Mouse (Mus musculus): ENCODE results near the gene Pcbd2. TPM values are rescaled to one million over a fixed set of nuclear protein-coding genes. Genes with fewer than 3 reads are reported as not detected.
A peak's percentile ranks its signal among the peaks of the same experiment; 100 is the strongest.

The Pcbd2 gene
- total RNA-seq, 2 experiments from 2014 or later, result 45.2 to 49.6 TPM

- no peak for DNase-seq
- intact Hi-C loops (cut with DNase I), result no loop called here
These were observed 97.2 kb downstream of the Pcbd2 start for GRCm38 (mm10) chr13:55824151-55824945.

GRCm38 (mm10) chr13:55825245-55825681 is 98.1 kb downstream of the Pcbd2 start:
- intact Hi-C loops (cut with DNase I), result no loop called here
- DNase-seq, result peak in 1 of 2 experiments; percentile 18

- intact Hi-C loops (cut with DNase I), result no loop called here
- peak; percentile 23 to 42 for DNase-seq
These were observed 99.0 kb downstream of the Pcbd2 start for GRCm38 (mm10) chr13:55826008-55826671.

Other genes starting within 250 kb of the Pcbd2 start
- 1 to 10 TPM; 9.4 to 9.6 TPM for gene Dbn1, start 239.3 kb upstream of the Pcbd2 start, total RNA-seq (2021)
- gene Pdlim7, start 213.7 kb upstream of the Pcbd2 start, total RNA-seq (2021), result 10 to 100 TPM; 49.3 to 49.9 TPM
- 1 to 10 TPM; 2.2 to 2.7 TPM for gene Dok3, start 198.1 kb upstream of the Pcbd2 start, total RNA-seq (2021)
- 10 to 100 TPM; 14.4 to 14.7 TPM for gene Ddx41, start 190.7 kb upstream of the Pcbd2 start, total RNA-seq (2021)
- 10 to 100 TPM; 13.7 to 18.1 TPM for gene Fam193b, start 156.2 kb upstream of the Pcbd2 start, total RNA-seq (2021)
- 10 to 100 TPM; 85.3 to 86.2 TPM for gene Tmed9, start 153.6 kb upstream of the Pcbd2 start, total RNA-seq (2021)
- gene B4galt7, start 127.5 kb upstream of the Pcbd2 start, total RNA-seq (2021), result 1 to 10 TPM; 9.0 to 9.7 TPM
- 10 to 100 TPM; 12.5 TPM for gene Caml, start 104.4 kb upstream of the Pcbd2 start, total RNA-seq (2021)
- gene Ddx46, start 92.3 kb upstream of the Pcbd2 start, total RNA-seq (2021), result 10 to 100 TPM; 21.4 to 23.2 TPM
- 10 to 100 TPM; 39.6 to 45.0 TPM for gene B230219D22Rik, start 34.2 kb upstream of the Pcbd2 start, total RNA-seq (2021)
- gene Txndc15, start 12.7 kb upstream of the Pcbd2 start, total RNA-seq (2021), result 10 to 100 TPM; 42.6 to 45.8 TPM
- not detected for gene Catsper3, start 57.2 kb downstream of the Pcbd2 start, total RNA-seq (2021)
- not detected for gene Pitx1, start 108.8 kb downstream of the Pcbd2 start, total RNA-seq (2021)

Measured in heart, postnatal 36 days (tissue).